In genomic region chr5:141612721-141613120, GRCm38 (mm10) we compare ENCODE assay signal across 18 mouse cellular contexts.
DNase-seq lines count a peak whose midpoint lies in the region; ATAC-seq and TF ChIP-seq lines count a peak whose summit lies in the region.
"Had no signal": no experiment of that assay in that cellular context is flagged by ENCODE, and none has a peak within 500 bp of the region (broad histone marks: within the 10 kb centered on the region; RNA-seq: fewer than 3 reads in every experiment).

No protein-coding gene starts in this region.

- no peak for TF ChIP-seq CTCF in intestine, postnatal 0 days (IDR thresholded peaks at IDR 0.05; ENCODE audit: low read depth)

- no peak overlapping the region for H3K9ac ChIP-seq in heart, embryonic 13.5 days
- H3K9ac ChIP-seq in intestine, embryonic 14.5 days (ENCODE audit: low read length): no peak overlapping the region
- H3K9ac ChIP-seq in intestine, postnatal 0 days (ENCODE audit: low read depth, low read length): no peak overlapping the region
- H3K9ac ChIP-seq: forebrain, embryonic 13.5 days; forebrain, postnatal 0 days had no signal

- peaks cover 37% of the 10 kb centered on the region for H3K4me1 ChIP-seq in heart, embryonic 13.5 days
- no peaks in the 10 kb centered on the region for H3K4me1 ChIP-seq in intestine, embryonic 14.5 days (replicated peaks; ENCODE audit: control insufficient read depth, insufficient read depth, low read length)
- no peaks in the 10 kb centered on the region for H3K4me1 ChIP-seq in intestine, postnatal 0 days (replicated peaks; ENCODE audit: control insufficient read depth, insufficient read depth, low read length)

- ATAC-seq in heart, embryonic 13.5 days (ENCODE audit: extremely low read depth, insufficient number of reproducible peaks, low FRiP score, low TSS enrichment): no peak
- ATAC-seq in intestine, embryonic 14.5 days (replicated peaks; ENCODE audit: low FRiP score, low TSS enrichment, low read depth): no peak
- ATAC-seq in intestine, postnatal 0 days: no peak
- ATAC-seq: forebrain, embryonic 13.5 days; forebrain, postnatal 0 days; hindbrain, embryonic 16.5 days; inflammation-experienced regulatory T-cells, adult 6 months had no signal

- no peaks in the 10 kb centered on the region for H3K9me3 ChIP-seq in heart, embryonic 13.5 days
- no peaks in the 10 kb centered on the region for H3K9me3 ChIP-seq in intestine, embryonic 14.5 days (ENCODE audit: control insufficient read depth, low read length)
- H3K9me3 ChIP-seq in intestine, postnatal 0 days (ENCODE audit: control insufficient read depth): no peaks in the 10 kb centered on the region
- H3K9me3 ChIP-seq: forebrain, embryonic 13.5 days had no signal

- WGBS in heart, embryonic 13.5 days: 34% methylated on average over 10 of the region's 10 CpGs
- 82% methylated on average over 10 of the region's 10 CpGs for WGBS in intestine, embryonic 14.5 days
- WGBS in intestine, postnatal 0 days: 83% methylated on average over 10 of the region's 10 CpGs

- peak; percentile 61 for DNase-seq in heart, adult 11 months
- no peak for DNase-seq in heart, postnatal 36 days
- DNase-seq in heart, adult 8-10 months (ENCODE audit: low spot score): no peak
- DNase-seq in intestine, embryonic 14.5 days (ENCODE audit: low spot score): peak; percentile 29
- DNase-seq in heart, postnatal 4 days: peak; percentile 9
- no peak for DNase-seq in cerebellum, postnatal 4 days (ENCODE audit: low spot score in 2 of 2)
- DNase-seq: adrenal gland, postnatal 10 days; cerebellum, adult 11-12 months; cerebellum, adult 9-11 months; forebrain, postnatal 0 days; gastrocnemius, postnatal 14 days; kidney, adult 18-20 months; kidney, postnatal 10 days had no signal

- no peaks in the 10 kb centered on the region; the same call in 1 of the 2 replicates for H3K27me3 ChIP-seq in heart, embryonic 13.5 days (replicated peaks)
- no peaks in the 10 kb centered on the region for H3K27me3 ChIP-seq in intestine, embryonic 14.5 days (replicated peaks; ENCODE audit: control insufficient read depth, insufficient read depth, low read length)
- H3K27me3 ChIP-seq in intestine, postnatal 0 days (replicated peaks; ENCODE audit: control insufficient read depth, insufficient read depth, low read length): no peaks in the 10 kb centered on the region
- H3K27me3 ChIP-seq: forebrain, embryonic 13.5 days had no signal

- no peaks in the 10 kb centered on the region for H3K36me3 ChIP-seq in heart, embryonic 13.5 days
- H3K36me3 ChIP-seq in intestine, embryonic 14.5 days (ENCODE audit: control insufficient read depth, insufficient read depth, low read length): peaks cover 3% of the 10 kb centered on the region
- no peaks in the 10 kb centered on the region for H3K36me3 ChIP-seq in intestine, postnatal 0 days (ENCODE audit: control insufficient read depth, insufficient read depth)

- peak overlapping the region; percentile 69 for H3K27ac ChIP-seq in heart, embryonic 13.5 days (replicated peaks)
- H3K27ac ChIP-seq in intestine, embryonic 14.5 days (ENCODE audit: low read depth): no peak overlapping the region
- no peak overlapping the region for H3K27ac ChIP-seq in intestine, postnatal 0 days (ENCODE audit: low read depth, low read length)
- H3K27ac ChIP-seq: forebrain, embryonic 13.5 days had no signal

- intact Hi-C loops in heart, postnatal 36 days (cut with DNase I): no loop called here

- H3K4me2 ChIP-seq in heart, embryonic 13.5 days: peak overlapping the region; percentile 54
- H3K4me2 ChIP-seq in intestine, embryonic 14.5 days (ENCODE audit: low read length): no peak overlapping the region
- H3K4me2 ChIP-seq in intestine, postnatal 0 days (replicated peaks; ENCODE audit: low read depth): no peak overlapping the region
- H3K4me2 ChIP-seq: forebrain, embryonic 13.5 days had no signal

- H3K4me3 ChIP-seq in heart, embryonic 13.5 days: no peak overlapping the region
- no peak overlapping the region for H3K4me3 ChIP-seq in intestine, embryonic 14.5 days (ENCODE audit: low read depth, low read length)
- no peak overlapping the region for H3K4me3 ChIP-seq in intestine, postnatal 0 days (ENCODE audit: low read depth, low read length)
- H3K4me3 ChIP-seq: forebrain, embryonic 13.5 days had no signal

Comparison
In these comparisons a context has a peak if more than half of its experiments do, and no peak if none do; other contexts are left out.
1. DNase-seq: peak in heart, adult 11 months (single experiment), intestine, embryonic 14.5 days (single experiment) and heart, postnatal 4 days (single experiment); none in heart, postnatal 36 days (0 of 2), heart, adult 8-10 months (single experiment) and cerebellum, postnatal 4 days (0 of 2).